Mouse (Mus musculus) spleen, adult 2 months (tissue): ENCODE measurements around the gene Tescl.

Experiments
- CTCF ChIP-seq: fragments of 200-500 bp; IDR thresholded peaks from 2 replicates; pipeline ENCODE4 v1.5.1; 2011; ENCODE audit warnings: mild to moderate bottlenecking, inconsistent platforms; ENCODE audit not compliant: insufficient read depth, insufficient read length, insufficient replicate concordance; ENCODE audit errors: extremely low read depth
- POLR2A ChIP-seq: fragments of 200-500 bp; IDR thresholded peaks from 2 replicates; pipeline ENCODE4 v1.6.1; 2011; ENCODE audit warnings: low read depth, low read length, inconsistent platforms

DNA sequence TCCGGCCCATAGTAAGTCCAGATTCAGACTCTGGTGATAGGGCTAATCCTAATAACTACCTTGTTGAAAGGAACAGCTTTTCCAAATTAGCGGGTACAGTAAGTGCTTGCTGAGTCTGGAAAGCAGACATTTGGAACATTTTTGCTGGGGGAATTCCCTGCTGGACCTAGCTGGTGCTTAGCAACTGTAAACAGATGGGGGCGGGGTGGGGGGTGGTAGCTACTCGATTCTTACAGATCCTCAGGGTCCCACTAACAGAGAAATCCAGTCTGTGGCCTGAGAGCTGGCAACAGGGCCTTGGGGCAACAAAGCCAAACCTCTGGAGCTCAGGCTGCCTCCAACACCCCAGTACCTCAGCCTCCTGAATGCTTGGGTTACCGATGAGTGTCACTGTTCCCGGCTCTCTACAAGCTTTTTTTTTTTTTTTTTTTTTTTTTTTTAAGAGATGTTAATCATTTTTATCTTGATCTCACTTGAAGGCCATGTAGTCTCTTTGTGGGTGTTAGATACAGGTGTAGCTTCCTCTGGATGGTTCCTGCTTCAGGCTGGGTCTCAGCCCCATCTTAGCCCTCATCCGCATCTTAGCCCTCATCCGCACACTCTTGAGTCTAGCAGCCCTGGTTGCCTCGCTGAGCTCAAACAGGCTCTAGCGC, 44.4 kb upstream of the Tescl start:
- TF ChIP-seq POLR2A (no peak), CTCF (no peak)
